Mouse (Mus musculus) heart, adult 8-10 months (tissue): ENCODE measurements around the gene Cep152. TPM values are rescaled to one million over a fixed set of nuclear protein-coding genes. Genes with fewer than 3 reads are reported as not detected.

Source experiments
- DNase-seq: peaks from one replicate; pipeline ENCODE4 v3.0.0; 2022; ENCODE audit warnings: low spot score
- total RNA-seq, 4 experiments: library from RNA; stranded (reverse); gene quantifications; 2 replicates each; pipeline ENCODE4 v1.2.4; 2022

Gene Cep152
- total RNA-seq, 4 experiments from 2014 or later = 1.3 to 1.6 (median 1.5) TPM

- DNase-seq = no peak
These were observed 66.0 kb downstream of the Cep152 start for GRCm38 (mm10) chr2:125558634-125559589.

- DNase-seq = no peak
These were observed 69.1 kb downstream of the Cep152 start for GRCm38 (mm10) chr2:125555830-125556229.

DNA sequence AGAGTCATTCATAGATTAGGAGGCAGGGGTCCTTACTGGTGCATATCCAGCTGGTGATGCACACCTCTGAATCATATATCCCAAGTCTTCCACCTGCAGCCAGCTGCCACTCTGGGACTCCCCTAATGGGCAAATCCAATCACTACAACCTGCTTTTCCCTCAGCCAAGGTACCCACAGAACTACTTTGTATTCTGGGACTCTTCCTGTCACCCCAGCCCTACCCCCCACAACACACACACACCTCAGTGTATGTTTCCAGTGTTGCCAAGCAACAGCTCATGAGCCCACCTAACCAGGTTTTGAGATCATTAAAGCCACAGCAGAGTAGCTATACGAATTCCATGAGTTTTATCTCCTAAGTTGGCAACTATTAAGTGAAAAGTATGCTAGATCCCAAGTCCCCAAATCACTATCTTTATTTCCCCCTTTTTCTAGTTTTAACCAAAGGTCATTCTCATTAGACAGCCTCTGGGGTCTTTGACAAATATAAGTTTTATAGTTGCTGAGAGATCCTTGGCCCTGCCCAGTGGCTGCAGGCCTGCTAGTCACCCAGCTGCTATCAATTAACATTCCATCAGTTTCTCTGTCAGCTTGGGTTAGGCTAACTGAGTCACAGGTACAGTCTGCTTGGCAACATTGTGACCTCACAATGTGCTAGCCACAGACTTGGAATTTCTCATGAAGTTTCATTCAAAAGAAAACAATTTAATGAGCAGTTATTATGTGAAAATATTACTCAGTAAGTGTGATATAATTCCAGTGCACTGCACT is 75.9 kb downstream of the Cep152 start:
- no peak for DNase-seq

GRCm38 (mm10) chr2:125544986-125545385 is 79.9 kb downstream of the Cep152 start:
- peak; percentile 8 for DNase-seq

- no peak for DNase-seq
These were observed 81.3 kb downstream of the Cep152 start for GRCm38 (mm10) chr2:125543646-125544045.

GRCm38 (mm10) chr2:125541451-125541850 is 83.5 kb downstream of the Cep152 start:
- DNase-seq = no peak

DNA sequence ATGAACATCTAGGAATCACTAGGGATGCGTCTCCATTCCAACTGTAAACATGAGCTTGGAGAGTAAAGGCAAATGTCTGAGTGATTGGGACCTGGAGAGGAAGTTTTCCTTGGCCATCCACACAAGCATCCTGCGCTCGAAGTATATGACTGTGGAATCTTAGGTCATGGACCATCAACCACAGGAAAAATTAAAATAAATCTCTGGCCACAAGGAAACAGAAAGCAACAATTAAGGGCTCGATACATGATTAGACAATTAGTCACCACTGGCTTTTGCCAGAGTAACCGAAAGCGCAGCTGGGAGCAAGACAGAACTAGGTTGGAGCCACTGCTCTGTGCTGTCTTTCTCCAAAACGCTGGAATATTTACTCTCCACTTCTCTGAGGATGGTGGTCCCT is 84.3 kb downstream of the Cep152 start:
- peak; percentile 18 for DNase-seq

DNA sequence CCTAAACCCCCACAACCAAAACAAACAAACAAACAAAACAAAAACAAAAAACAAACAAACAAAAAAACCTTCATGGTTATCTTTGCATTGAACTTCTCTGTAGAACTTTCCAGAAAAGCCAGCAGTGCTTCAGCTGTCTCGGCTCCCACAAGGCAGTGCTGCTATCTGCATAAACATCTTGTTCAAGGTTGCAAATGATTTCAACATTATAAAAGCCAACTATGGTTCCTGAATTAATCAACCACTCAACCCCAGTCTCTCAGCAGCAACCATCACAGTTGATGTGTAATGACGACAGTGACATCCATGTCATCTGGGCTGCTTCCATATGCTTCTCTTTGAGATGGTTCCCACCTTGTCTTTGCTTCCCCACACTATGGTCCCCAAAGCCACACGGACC is 85.3 kb downstream of the Cep152 start:
- no peak for DNase-seq

GRCm38 (mm10) chr2:125530665-125531064 is 94.2 kb downstream of the Cep152 start:
- DNase-seq = peak; percentile 55

GRCm38 (mm10) chr2:125526566-125526965 is 98.3 kb downstream of the Cep152 start:
- no peak for DNase-seq

DNA sequence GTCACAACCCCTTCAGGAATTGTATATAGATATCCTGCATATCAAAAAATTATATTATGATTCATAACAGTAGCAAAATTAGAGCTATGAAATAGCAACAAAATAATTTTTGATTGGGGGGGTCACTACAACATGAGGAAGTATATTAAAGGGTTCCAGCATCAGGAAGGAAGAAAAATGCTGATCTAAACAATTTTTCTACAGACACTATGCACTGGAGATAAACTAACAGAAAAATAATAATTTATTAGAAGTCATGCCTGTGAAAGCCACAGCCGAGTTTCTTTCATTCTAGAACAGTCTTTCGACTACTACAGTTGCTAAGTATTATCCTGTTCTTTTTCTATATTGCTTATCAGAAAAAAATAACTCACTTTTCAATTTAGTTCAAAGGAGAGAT is 99.4 kb downstream of the Cep152 start:
- no peak for DNase-seq

- DNase-seq = peak; percentile 71
These were observed 108.3 kb downstream of the Cep152 start for GRCm38 (mm10) chr2:125516594-125516993.

DNA sequence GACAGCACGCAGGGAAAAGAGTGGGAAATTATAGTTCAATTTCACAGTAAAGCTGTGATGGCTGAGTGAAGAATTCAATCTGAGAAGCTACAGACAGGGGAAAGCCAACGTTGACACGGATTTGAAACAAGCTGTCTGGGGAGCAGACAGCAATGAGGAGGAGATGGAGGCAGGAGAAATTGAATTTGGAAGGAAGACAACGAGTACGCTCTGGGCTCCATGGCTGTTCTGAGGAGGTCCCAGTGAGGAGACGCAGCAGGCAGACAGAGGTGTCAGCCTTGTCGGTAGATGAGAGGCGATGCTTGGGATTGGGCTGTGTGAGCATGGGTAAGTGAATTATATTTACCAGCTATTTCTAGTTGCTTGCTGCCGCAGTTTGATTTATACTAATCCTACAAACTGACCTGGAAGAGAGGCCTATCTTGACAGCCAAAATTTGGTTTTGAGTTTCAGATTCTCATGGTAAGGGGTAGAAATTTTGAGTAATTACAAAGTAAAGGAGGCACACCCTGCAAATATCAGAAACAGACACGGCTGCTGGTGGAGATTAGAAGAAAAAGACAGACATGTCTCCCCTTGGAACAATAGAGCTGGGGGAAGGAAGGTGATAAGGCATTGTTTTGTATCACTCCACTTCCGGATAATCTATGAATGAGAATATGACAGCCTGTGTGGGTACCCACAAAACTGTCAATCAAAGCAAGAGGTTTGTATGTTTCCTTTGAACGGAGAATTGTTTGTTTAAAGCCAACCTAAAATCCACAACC is 109.4 kb downstream of the Cep152 start:
- no peak for DNase-seq

- no peak for DNase-seq
These were observed 110.5 kb downstream of the Cep152 start for GRCm38 (mm10) chr2:125514391-125514790.

Other genes with a start within 250 kb of the Cep152 start
- gene Gm9913, start 120.0 kb downstream of the Cep152 start, total RNA-seq = under 1 TPM; 0.09 to 0.14 (median 0.10) TPM
- gene Fbn1, start 117.1 kb downstream of the Cep152 start, total RNA-seq = 10 to 100 TPM; 17.4 to 32.9 (median 23.8) TPM
- gene Eid1, start 48.0 kb upstream of the Cep152 start, total RNA-seq = 10 to 100 TPM; 46.5 to 54.1 (median 48.9) TPM
- gene Shc4, start 99.0 kb upstream of the Cep152 start, total RNA-seq = under 1 TPM; 0.82 to 0.97 (median 0.91) TPM
- 10 to 100 TPM; 26.1 to 29.2 (median 27.6) TPM for gene Secisbp2l, start 157.8 kb upstream of the Cep152 start, total RNA-seq
- gene Galk2, start 234.0 kb upstream of the Cep152 start, total RNA-seq = 10 to 100 TPM; 10.4 to 12.2 (median 11.7) TPM
- gene Cops2, start 234.0 kb upstream of the Cep152 start, total RNA-seq = 10 to 100 TPM; 83.2 to 94.0 (median 90.4) TPM